Mouse (Mus musculus): ENCODE measurements at regions not wholly inside any gene's neighbourhood (a gene's known extent, or its start where the extent isn't known, plus 50 kb on each side); places are given as distances from the start of the nearest gene placed in this dataset.
"Not testable (repeated sequence)": the region's sequence is repeated elsewhere in the genome, so short reads cannot be mapped to it uniquely, and the experiment has no call there.

DNA sequence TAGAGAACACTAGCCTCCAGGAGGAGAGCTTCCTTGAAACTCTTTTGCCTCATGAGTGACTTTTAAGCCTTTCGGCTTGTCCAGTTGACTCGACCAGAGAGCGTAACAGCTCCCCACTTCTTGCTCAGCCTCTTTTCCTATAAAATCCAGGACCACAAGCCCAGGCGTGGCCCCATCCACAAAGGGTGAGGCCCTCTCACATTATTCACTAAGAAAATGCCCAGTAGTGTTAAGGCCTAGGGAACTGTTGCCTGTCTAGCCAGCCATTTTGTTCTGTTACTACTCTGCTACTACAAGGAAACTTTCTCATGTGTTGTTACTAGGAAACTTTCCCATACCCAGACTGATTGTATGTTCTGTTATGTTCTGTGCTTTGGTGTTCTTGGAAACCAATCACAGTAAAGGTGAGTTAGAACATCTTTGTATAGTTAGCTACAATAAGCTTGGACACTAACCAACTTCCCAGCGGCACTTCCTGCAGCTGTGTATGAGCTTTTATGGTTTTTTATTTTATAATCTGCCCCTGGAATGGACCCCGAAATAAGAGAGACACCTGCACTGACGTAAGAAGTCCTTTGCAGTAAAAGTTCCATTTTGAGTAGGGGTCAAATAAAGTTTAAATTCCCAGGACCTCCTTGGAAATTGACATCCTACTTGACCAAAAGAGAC is 162.1 kb downstream of the Akr1d1 start:
- Histone ChIP-seq H3K27ac (ENCODE audit: insufficient read depth, low read depth, low read length) (no peak overlapping the region), H3K4me3 (ENCODE audit: insufficient read depth, low read length) (no peak overlapping the region), H3K4me1 (ENCODE audit: control insufficient read depth, insufficient read depth, low read length) (no peaks in the 10 kb centered on the region)
- TF ChIP-seq CTCF (IDR thresholded peaks at IDR 0.05; ENCODE audit: low read depth, low read length) (no peak), POLR2A (IDR thresholded peaks at IDR 0.05; ENCODE audit: borderline replicate concordance, low read depth, low read length) (no peak)

DNA sequence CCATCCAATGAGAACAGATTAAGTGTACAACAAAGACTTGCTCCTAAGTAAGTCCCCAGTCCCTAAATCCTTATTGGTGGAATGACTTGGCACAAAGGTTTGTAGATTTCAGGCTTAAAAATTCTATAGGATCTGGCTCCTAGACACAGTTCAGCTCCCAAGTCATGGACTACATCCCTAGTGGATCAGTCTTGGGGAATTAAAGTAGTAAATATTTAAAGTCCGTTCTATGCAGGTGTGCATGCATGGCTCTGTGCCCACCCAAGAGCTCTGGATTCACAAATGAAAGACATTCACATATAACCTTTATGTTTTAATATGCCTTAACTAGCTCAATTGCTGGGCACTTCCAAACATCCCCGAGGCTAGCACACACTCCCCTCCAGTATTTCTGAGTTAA is 162.8 kb downstream of the Akr1d1 start:
- no peak for TF ChIP-seq CTCF (IDR thresholded peaks at IDR 0.05; ENCODE audit: low read depth, low read length)
- no peak for TF ChIP-seq POLR2A (IDR thresholded peaks at IDR 0.05; ENCODE audit: borderline replicate concordance, low read depth, low read length)
- Histone ChIP-seq H3K4me1 (ENCODE audit: control insufficient read depth, insufficient read depth, low read length) (no peaks in the 10 kb centered on the region), H3K4me3 (ENCODE audit: insufficient read depth, low read length) (no peak overlapping the region), H3K27ac (ENCODE audit: insufficient read depth, low read depth, low read length) (no peak overlapping the region)

DNA sequence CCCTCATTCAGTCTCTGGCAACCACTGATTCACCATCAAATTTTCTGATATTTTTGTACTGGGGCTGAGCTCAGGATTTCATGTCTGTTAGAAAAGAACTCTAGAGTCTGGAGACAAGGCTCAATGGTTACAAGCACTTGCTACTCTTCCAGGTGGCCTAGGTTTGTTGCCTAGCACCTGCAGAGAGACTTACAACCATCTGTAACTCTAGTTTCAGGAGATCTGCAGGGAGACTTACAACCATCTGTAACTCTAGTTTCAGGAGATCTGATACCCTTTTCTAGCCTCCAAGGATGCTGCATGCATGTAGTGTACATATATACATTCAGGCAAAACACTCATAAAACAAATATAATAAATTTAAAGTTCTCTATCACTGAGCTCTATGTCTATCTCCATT is 166.1 kb downstream of the Akr1d1 start:
- Histone ChIP-seq H3K4me1 (ENCODE audit: control insufficient read depth, insufficient read depth, low read length) (no peaks in the 10 kb centered on the region), H3K27ac (ENCODE audit: insufficient read depth, low read depth, low read length) (no peak overlapping the region), H3K4me3 (ENCODE audit: insufficient read depth, low read length) (no peak overlapping the region)
- TF ChIP-seq CTCF (IDR thresholded peaks at IDR 0.05; ENCODE audit: low read depth, low read length) (no peak), POLR2A (IDR thresholded peaks at IDR 0.05; ENCODE audit: borderline replicate concordance, low read depth, low read length) (no peak)

DNA sequence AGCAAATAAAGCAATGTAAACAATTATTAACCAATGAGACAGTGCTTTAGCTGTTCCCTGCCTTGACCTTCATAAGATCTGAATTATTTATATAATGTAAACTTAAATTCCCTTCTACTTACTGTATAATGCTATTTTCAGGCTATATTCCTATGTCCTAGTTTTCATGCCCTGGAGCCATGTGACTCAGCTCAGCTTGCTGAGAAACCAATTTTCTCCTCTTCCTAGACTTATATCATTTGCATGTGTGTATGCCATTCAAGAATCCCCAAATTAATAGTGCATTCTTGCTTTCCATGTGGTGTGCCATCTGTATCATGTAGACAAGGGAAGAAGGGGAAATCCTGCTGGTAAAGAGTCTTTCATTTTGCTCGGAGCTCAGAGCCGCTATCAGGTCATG is 166.7 kb upstream of the Trim24 start:
- Histone ChIP-seq H3K4me3 (ENCODE audit: insufficient read depth, low read length) (no peak overlapping the region), H3K27ac (ENCODE audit: insufficient read depth, low read depth, low read length) (no peak overlapping the region), H3K4me1 (ENCODE audit: control insufficient read depth, insufficient read depth, low read length) (peaks cover 2% of the 10 kb centered on the region; the same call in 1 of the 2 replicates)
- TF ChIP-seq POLR2A (IDR thresholded peaks at IDR 0.05; ENCODE audit: borderline replicate concordance, low read depth, low read length) (no peak), CTCF (IDR thresholded peaks at IDR 0.05; ENCODE audit: low read depth, low read length) (no peak)

DNA sequence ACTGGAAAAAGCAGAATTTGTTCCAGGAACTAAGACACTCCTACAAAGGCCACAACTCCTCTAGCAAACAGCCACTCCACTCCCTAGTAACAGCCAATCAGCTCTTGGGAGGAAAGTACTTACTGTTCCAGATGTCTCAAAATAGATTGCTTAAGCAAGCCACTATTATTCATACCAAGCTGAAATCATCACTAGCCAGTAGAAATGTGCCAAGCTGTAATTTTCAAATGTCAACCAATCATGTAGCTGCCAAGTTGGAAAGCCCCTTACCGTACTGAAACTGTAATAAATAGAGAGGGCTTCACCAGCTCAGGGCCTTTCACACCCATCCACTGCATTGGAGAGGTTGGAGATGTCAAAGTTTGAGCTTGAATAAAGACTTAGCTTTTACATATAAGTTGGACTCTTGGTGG is 164.9 kb upstream of the Trim24 start:
- Histone ChIP-seq H3K4me3 (ENCODE audit: insufficient read depth, low read length) (no peak overlapping the region), H3K27ac (ENCODE audit: insufficient read depth, low read depth, low read length) (peak overlapping the region; percentile 54), H3K4me1 (ENCODE audit: control insufficient read depth, insufficient read depth, low read length) (peaks cover 2% of the 10 kb centered on the region; the same call in 1 of the 2 replicates)
- TF ChIP-seq POLR2A (IDR thresholded peaks at IDR 0.05; ENCODE audit: borderline replicate concordance, low read depth, low read length) (no peak), CTCF (IDR thresholded peaks at IDR 0.05; ENCODE audit: low read depth, low read length) (no peak)

DNA sequence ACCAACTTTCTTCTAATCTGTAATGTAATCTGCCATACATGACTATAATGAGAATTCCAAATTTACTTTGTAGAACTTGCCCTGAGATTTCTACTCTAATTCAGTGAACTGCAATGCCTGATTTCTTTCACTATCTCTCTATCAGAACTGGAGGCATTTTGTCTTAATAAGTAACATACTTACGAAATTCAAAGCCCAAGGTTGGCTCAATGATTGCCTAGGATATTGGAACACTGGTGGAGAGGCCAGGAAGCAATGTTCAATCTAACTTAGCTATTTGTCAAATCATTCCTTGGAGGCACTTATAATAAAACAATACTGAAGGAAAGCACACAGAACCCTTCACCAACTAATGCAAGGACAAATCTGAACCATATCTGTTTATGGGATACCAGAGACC is 162.9 kb upstream of the Trim24 start:
- not testable (repeated sequence) for H3K27ac ChIP-seq (ENCODE audit: insufficient read depth, low read depth, low read length); H3K4me3 ChIP-seq (ENCODE audit: insufficient read depth, low read length); H3K4me1 ChIP-seq (ENCODE audit: control insufficient read depth, insufficient read depth, low read length)

DNA sequence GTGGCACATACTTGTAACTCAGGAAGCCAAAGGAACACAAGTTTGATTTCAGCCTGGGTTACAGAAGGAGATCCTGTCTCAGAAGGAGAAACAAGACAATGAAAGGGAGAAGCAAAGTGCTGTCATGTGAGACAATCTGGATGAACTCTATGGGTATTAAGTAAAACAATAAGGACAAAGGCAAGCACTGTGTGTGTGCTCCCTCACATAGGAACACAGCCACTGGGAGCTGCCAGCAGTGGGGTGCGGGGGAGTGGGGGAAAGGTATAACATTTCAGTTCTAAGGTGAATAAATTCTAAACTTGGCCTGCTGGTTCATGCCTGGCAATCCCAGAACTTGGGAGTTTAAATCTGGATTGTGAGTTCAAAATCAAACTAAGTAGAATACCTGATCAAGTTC is 158.8 kb upstream of the Trim24 start:
- H3K4me1 ChIP-seq (ENCODE audit: control insufficient read depth, insufficient read depth, low read length), result peaks cover 12% of the 10 kb centered on the region
- H3K4me3 ChIP-seq (ENCODE audit: insufficient read depth, low read length), result no peak overlapping the region
- no peak overlapping the region for H3K27ac ChIP-seq (ENCODE audit: insufficient read depth, low read depth, low read length)
- TF ChIP-seq POLR2A (IDR thresholded peaks at IDR 0.05; ENCODE audit: borderline replicate concordance, low read depth, low read length) (no peak), CTCF (IDR thresholded peaks at IDR 0.05; ENCODE audit: low read depth, low read length) (no peak)

DNA sequence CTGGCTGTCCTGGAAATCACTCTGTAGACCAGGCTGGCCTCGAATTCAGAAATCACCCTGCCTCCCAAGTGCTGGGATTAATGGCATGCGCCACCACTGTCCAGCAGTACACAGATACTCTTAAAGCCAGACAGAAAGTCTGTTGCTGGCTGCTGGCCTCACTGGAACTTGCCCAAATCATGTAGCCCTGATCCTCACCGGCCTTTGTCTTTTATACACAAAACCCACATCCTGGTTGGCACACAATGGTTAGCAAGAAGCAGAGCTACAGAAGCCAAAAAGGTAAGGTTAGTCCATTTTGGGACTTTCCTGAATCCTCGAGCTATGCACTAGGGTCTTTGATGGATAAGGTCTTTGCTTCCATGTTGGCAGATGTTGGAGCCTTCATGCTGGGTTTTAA is 157.2 kb upstream of the Trim24 start:
- Histone ChIP-seq H3K4me3 (ENCODE audit: insufficient read depth, low read length) (no peak overlapping the region), H3K27ac (ENCODE audit: insufficient read depth, low read depth, low read length) (no peak overlapping the region), H3K4me1 (ENCODE audit: control insufficient read depth, insufficient read depth, low read length) (peaks cover 12% of the 10 kb centered on the region)
- TF ChIP-seq POLR2A (IDR thresholded peaks at IDR 0.05; ENCODE audit: borderline replicate concordance, low read depth, low read length), result no peak
- no peak for TF ChIP-seq CTCF (IDR thresholded peaks at IDR 0.05; ENCODE audit: low read depth, low read length)

DNA sequence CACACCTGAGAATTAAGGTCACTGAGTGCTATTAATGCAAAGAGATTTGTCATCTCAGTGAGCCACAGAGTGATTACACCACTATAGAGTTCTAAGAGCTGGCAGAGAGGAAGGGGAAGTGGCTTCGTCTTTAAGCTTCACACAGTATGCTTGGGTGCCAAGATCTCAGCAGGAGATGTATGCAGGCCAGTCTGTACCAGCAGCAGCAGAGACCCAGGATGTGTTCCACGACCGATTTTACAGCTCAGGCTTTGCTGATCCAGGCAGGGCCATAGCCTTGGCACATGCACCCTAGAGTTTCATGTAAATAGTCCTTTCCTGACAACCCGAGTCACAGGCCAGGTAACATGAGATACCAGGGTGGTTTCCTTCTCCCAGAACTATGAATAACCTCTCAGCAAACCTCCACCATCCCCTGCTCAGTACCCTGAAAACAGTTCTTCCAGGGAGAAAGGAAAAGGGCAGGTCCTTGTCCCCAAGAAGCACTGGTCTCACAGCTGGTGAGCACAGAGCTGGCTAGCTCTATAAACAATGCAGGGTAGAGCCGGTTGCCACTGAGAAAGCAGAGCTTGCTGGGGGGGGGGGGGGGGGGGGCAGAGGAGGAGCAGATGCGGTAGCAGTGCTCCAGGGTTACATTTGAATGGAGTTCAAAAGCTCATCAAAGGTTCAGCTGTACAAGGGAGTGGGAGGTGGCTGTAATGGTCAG is 156.2 kb upstream of the Trim24 start:
- H3K4me1 ChIP-seq (ENCODE audit: control insufficient read depth, insufficient read depth, low read length), result peaks cover 12% of the 10 kb centered on the region
- no peak overlapping the region for H3K4me3 ChIP-seq (ENCODE audit: insufficient read depth, low read length)
- H3K27ac ChIP-seq (ENCODE audit: insufficient read depth, low read depth, low read length), result no peak overlapping the region
- no peak for TF ChIP-seq POLR2A (IDR thresholded peaks at IDR 0.05; ENCODE audit: borderline replicate concordance, low read depth, low read length)

DNA sequence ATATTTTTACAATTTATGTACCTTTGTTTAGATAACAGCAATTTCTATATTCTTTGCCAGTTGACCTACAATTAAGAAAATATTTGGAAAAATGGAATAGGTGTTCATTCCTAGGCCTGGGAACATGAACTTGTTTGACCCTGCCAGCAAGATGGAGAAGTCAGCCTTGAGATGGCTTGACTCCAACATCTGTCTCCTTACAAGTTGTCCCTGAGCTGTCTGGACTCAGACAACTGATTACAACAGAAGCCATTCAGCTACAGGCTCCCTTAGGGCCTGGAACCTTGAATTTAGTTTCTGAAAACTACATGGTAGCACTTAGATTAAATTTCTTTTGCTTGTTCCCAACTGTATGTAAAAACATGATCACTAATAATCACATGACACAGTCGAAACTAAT is 148.9 kb upstream of the Trim24 start:
- no peak overlapping the region for H3K4me3 ChIP-seq (ENCODE audit: insufficient read depth, low read length)
- H3K4me1 ChIP-seq (ENCODE audit: control insufficient read depth, insufficient read depth, low read length), result peaks cover 16% of the 10 kb centered on the region
- no peak overlapping the region for H3K27ac ChIP-seq (ENCODE audit: insufficient read depth, low read depth, low read length)
- TF ChIP-seq POLR2A (IDR thresholded peaks at IDR 0.05; ENCODE audit: borderline replicate concordance, low read depth, low read length), result no peak
- no peak for TF ChIP-seq CTCF (IDR thresholded peaks at IDR 0.05; ENCODE audit: low read depth, low read length)
